Mouse (Mus musculus) CD8-positive naive resting alpha-beta T cell, adult 2 months (primary cell): ENCODE data around the gene Fam19a5.

Experiments used
- DNase-seq, 2 experiments: peaks; one replicate each; pipeline ENCODE4 v3.0.0; 2022; ENCODE audit warnings: low read depth in 2 of 2, low spot score in 2 of 2

Fam19a5 gene

DNA sequence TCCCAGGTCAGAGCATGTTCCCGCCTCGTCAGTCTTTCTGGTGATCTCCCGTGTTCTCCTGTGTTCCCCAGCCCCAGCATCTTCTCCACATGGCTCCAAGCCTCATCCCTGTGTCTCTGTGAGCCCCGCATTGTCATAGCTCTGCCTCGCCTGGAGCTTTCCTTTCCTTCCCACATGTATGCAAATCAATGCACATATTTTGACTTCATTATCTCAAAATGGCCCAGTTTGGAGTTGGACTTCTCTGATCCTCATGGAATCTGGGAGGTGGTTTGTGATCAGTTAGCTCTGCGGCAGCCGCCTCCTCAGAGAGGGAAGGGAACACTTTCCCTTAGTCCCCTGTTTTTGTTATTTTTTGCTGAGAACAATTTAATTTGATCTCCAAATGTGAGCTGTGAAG is 117.9 kb downstream of the Fam19a5 start:
- DNase-seq: no peak

DNA sequence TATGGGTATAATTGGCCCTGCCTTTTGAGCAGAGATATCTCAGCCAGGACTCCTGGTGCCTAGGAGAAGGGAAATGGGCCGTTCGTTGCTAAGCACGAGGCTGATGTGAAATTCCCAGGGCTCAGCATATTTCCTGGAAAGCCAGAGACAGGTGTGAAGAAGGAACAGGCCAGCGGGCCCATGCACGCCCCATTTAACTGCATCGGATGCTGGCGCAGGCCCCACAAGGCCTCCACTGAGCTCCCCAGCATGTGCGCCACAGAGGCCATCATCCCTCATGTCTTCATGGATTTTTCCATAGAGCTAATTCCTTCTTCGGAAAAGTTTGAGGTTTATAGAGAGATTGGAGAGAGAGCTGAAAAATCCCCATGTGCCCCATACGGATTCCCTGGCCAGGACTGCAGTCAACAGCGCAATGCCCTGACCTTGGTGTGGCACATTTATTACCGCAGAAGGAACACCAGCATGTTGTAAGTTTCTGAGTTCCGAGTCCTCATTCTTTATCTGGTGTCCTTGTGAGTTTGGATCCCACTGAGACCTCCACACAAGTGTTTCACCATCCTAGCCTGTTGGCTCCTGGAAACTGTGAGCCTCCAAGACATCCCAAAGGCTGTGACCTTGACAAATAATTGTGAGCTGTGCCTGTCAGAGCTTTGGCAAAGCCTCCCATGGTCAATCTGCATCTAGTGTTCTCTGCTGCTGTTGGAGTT is 122.1 kb downstream of the Fam19a5 start:
- DNase-seq: no peak

DNA sequence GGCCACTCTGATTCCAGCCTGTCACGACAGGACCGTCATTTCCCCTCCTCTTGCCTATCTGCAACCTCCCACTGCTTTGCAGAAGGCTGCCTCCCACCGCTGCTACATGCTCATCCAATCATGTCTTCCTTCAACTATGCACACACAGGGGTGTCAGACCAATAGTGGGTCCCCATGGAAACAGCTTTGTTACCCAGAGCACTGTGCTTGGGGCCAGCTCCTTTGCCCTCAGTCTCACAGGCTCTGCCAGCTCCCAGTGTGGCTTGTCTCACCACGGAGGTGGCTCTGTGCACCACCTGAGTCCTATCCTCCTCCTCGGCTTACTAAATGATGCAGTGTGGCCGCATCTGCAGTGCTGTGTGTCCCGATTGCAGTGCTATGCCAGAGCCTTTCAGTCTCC is 123.3 kb downstream of the Fam19a5 start:
- no peak for DNase-seq

DNA sequence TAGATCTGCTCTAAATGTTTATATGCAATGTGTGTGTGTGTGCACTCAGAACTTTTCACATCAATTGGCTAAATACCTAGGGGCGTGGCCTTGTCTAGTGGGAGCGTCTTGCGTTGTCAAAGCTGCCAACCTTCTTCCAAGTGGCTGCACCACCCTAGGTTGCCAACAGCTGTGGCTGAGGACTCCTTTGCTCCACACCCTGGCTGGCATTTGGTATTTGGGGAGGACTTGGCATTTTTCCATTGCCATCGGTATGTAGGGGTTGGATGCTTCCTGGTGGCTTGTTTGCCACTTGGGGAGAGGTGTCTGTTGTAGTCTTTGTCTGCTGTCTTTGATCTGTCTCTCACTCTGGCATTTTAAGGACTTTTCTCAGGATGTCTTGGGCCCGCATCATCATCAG is 124.0 kb downstream of the Fam19a5 start:
- DNase-seq: no peak

DNA sequence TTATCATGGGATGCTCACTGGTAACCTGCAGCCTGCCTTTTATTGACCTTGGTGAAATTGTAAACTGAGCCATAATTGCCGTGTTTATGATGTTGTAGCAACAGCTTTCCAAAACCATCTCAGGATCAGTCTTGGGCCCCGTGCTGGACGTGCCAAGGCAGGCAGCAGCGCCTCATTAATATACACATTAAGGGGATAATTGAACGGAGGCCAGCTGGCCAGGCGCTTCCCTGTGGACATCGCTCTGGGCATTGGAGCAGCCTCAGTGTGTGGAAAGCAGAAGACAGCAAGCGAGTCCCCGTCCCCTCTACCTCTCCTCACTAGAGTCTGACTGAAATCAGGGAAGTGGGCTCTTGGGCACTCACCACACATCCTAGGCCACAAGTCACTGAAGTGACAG is 127.8 kb downstream of the Fam19a5 start:
- no peak for DNase-seq

- DNase-seq: no peak
These were observed 134.6 kb downstream of the Fam19a5 start for GRCm38 (mm10) chr15:87678711-87679110.

DNA sequence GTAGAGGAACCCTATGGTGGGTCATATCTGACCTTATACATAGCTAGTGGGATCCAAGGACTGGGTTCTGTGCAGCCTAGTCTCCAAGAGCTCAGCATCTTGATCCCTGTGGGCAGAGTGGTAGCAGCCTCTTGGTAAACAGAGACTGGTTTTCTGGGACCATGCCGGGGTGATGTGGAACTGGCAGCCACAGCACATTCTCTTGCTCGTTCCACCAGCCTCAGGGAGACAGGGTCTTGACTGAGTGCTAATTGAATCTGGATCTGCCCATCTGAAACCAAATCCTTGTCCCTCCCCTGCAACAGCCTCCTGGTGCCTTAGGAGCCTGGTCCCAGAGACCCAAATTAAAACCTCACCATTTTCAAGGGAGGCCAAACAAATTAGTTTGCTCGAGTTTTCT is 138.3 kb downstream of the Fam19a5 start:
- DNase-seq: no peak

GRCm38 (mm10) chr15:87686415-87687040 is 142.4 kb downstream of the Fam19a5 start:
- no peak for DNase-seq

GRCm38 (mm10) chr15:87691271-87691955 is 147.3 kb downstream of the Fam19a5 start:
- no peak for DNase-seq

DNA sequence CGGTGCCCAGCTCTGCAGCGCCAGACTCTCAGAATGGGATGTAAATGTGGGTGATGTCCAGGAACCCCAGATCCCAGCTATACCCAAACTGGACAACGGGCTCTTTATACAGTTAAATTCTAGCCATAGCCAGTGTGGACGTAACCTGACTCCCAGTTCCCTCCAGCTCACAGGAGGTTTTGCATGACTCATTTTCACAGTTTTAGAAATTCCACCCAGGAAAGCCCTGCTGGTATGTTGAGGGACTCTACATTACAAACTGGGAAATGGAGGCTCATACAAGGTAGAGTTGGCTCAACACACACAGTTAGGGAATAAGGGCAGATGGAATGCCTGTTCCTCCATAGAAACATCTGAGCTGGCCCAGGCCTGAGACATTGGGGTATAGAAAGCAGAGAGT is 147.9 kb downstream of the Fam19a5 start:
- DNase-seq: no peak

GRCm38 (mm10) chr15:87692394-87692793 is 148.3 kb downstream of the Fam19a5 start:
- no peak for DNase-seq

GRCm38 (mm10) chr15:87692865-87693513 is 148.9 kb downstream of the Fam19a5 start:
- no peak for DNase-seq

GRCm38 (mm10) chr15:87697433-87697996 is 153.4 kb downstream of the Fam19a5 start:
- DNase-seq: no peak

- no peak for DNase-seq
These were observed 154.6 kb downstream of the Fam19a5 start for GRCm38 (mm10) chr15:87698562-87699320.

GRCm38 (mm10) chr15:87702821-87703220 is 158.7 kb downstream of the Fam19a5 start:
- no peak for DNase-seq

DNA sequence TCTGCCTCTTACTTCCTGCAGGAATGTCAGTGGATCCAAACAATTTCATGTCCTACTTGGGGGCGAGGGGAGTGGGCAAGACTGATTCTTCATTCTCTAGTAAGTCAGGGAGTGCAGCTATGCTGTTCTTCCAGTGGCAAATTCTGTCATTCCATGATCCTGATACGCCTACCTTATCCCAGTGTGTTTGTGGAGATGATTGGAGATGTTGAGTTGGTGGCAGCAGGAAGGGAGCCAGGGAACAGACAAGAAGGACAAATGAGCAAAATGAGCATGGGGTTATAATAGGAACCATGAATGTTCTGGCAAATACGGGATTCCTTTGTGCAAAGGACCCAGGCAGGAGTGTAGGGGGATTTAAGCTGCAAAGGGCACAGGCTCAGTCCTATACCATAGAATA is 159.2 kb downstream of the Fam19a5 start:
- no peak for DNase-seq

GRCm38 (mm10) chr15:87711790-87712189 is 167.7 kb downstream of the Fam19a5 start:
- DNase-seq: no peak

DNA sequence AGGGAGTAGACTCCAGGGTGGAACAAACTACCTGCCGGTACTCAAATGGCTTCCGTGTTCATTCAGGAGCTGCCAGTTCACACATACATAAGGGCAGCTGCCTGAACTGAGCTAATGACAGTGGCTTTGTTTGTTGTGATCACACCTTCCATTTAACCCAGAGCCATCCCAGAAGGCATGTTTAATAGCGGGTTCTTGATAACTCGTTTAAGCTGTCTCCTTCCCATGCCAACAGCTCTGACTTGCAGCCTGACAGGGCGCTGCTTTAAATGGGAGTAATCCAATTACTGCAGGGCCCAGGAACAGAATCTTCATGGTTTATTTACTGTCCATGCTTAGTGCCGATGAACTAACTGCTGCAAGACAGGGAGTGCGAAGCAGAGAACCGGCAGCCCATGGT is 168.1 kb downstream of the Fam19a5 start:
- DNase-seq: no peak

- no peak for DNase-seq
These were observed 171.1 kb downstream of the Fam19a5 start for GRCm38 (mm10) chr15:87715037-87715676.

- no peak for DNase-seq
These were observed 173.0 kb downstream of the Fam19a5 start for GRCm38 (mm10) chr15:87717056-87717455.
